11 mouse cellular contexts compared by ENCODE assay signal in the genomic region with DNA sequence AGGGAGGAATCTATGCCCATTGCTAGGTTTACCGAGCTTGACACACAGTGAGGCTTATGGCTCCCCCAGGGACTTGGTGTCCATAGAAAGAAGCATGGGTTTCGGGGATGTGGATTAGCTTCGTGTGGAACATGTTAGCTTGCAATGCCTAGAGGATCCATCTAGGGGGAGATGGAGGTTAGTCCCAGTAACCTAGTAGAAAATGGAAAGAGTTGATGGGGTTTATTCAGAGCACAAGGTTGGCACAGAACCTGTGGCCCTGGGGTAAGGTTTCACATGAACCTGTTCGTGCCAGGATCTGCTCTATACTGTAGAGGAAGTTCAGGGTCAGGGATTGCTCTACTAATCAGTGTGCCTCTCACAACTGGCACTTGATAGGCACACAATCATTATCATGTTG. TPM values are rescaled to one million over a fixed set of nuclear protein-coding genes. Genes with fewer than 3 reads are reported as not detected.
A peak's percentile ranks its signal among the peaks of the same experiment; 100 is the strongest.
DNase-seq lines count a peak whose midpoint lies in the region; ATAC-seq and TF ChIP-seq lines count a peak whose summit lies in the region.
"Had no signal": no experiment of that assay in that cellular context is flagged by ENCODE, and none has a peak within 500 bp of the region (broad histone marks: within the 10 kb centered on the region; RNA-seq: fewer than 3 reads in every experiment).

No protein-coding gene starts in this region.

- DNase-seq in hindbrain, embryonic 11.5 days (ENCODE audit: low spot score) = peak; percentile 20
- DNase-seq in midbrain, embryonic 14.5 days = peak; percentile 40
- DNase-seq in NIH3T3 (ENCODE audit: low read depth) = peak; percentile 58
- no peak for DNase-seq in cerebellum, adult 9-10 months
- DNase-seq in forebrain, embryonic 11.5 days (ENCODE audit: low spot score) = no peak
- DNase-seq: gastrocnemius, postnatal 10 days; kidney, adult 11 months had no signal

- no peak overlapping the region for H3K4me2 ChIP-seq in hindbrain, embryonic 11.5 days (replicated peaks; ENCODE audit: low read depth, low read length)
- no peak overlapping the region for H3K4me2 ChIP-seq in hindbrain, embryonic 16.5 days (ENCODE audit: low read length)
- H3K4me2 ChIP-seq in midbrain, embryonic 14.5 days (ENCODE audit: low read length) = no peak overlapping the region
- no peak overlapping the region for H3K4me2 ChIP-seq in midbrain, embryonic 16.5 days (ENCODE audit: low read length)
- H3K4me2 ChIP-seq in forebrain, embryonic 11.5 days (ENCODE audit: low read depth, low read length, severe bottlenecking) = no peak overlapping the region
- H3K4me2 ChIP-seq: limb, embryonic 13.5 days had no signal

- H3K9ac ChIP-seq in hindbrain, embryonic 11.5 days (ENCODE audit: low read depth, low read length) = no peak overlapping the region
- H3K9ac ChIP-seq in hindbrain, embryonic 16.5 days (ENCODE audit: low read depth, low read length) = no peak overlapping the region
- H3K9ac ChIP-seq in midbrain, embryonic 14.5 days (replicated peaks; ENCODE audit: low read length) = no peak overlapping the region
- no peak overlapping the region for H3K9ac ChIP-seq in midbrain, embryonic 16.5 days (ENCODE audit: low read depth, low read length)
- no peak overlapping the region for H3K9ac ChIP-seq in forebrain, embryonic 11.5 days (ENCODE audit: low read length)
- H3K9ac ChIP-seq: limb, embryonic 13.5 days had no signal

- no peak for TF ChIP-seq POLR2A in small intestine, adult 2 months (IDR thresholded peaks at IDR 0.05; ENCODE audit: low read depth, low read length)

- WGBS in hindbrain, embryonic 11.5 days = 36% methylated on average over 4 of the region's 4 CpGs
- 22% methylated on average over 4 of the region's 4 CpGs for WGBS in hindbrain, embryonic 16.5 days
- 28% methylated on average over 4 of the region's 4 CpGs for WGBS in midbrain, embryonic 14.5 days
- WGBS in midbrain, embryonic 16.5 days = 21% methylated on average over 4 of the region's 4 CpGs
- 53% methylated on average over 4 of the region's 4 CpGs for WGBS in small intestine, adult 2 months
- 29% methylated on average over 4 of the region's 4 CpGs for WGBS in forebrain, embryonic 11.5 days

- H3K4me1 ChIP-seq in hindbrain, embryonic 11.5 days (replicated peaks; ENCODE audit: control insufficient read depth, insufficient read depth, low read length) = 0 out of 2 replicates have a peak, but pooled peaks cover 2% of the 10 kb centered on the region
- peaks cover 12% of the 10 kb centered on the region for H3K4me1 ChIP-seq in hindbrain, embryonic 16.5 days (ENCODE audit: control insufficient read depth, insufficient read depth, low read depth, low read length)
- 0 out of 2 replicates have a peak, but pooled peaks cover 9% of the 10 kb centered on the region for H3K4me1 ChIP-seq in midbrain, embryonic 14.5 days (ENCODE audit: control insufficient read depth, insufficient read depth, low read length)
- peaks cover 18% of the 10 kb centered on the region for H3K4me1 ChIP-seq in midbrain, embryonic 16.5 days (ENCODE audit: control insufficient read depth, insufficient read depth, low read length)
- H3K4me1 ChIP-seq in small intestine, adult 2 months (ENCODE audit: control insufficient read depth, insufficient read depth, insufficient read length, low read length) = peaks cover 21% of the 10 kb centered on the region; the same call in 1 of the 2 replicates
- no peaks in the 10 kb centered on the region; the same call in 1 of the 2 replicates for H3K4me1 ChIP-seq in forebrain, embryonic 11.5 days (replicated peaks; ENCODE audit: control insufficient read depth, insufficient read depth, low read length)

- ATAC-seq in hindbrain, embryonic 11.5 days (ENCODE audit: low FRiP score) = no peak
- no peak for ATAC-seq in hindbrain, embryonic 16.5 days
- ATAC-seq in midbrain, embryonic 14.5 days (ENCODE audit: low FRiP score, low TSS enrichment) = no peak
- ATAC-seq in midbrain, embryonic 16.5 days = no peak
- ATAC-seq in forebrain, embryonic 11.5 days (replicated peaks; ENCODE audit: low FRiP score) = no peak

- H3K36me3 ChIP-seq in hindbrain, embryonic 11.5 days (ENCODE audit: control insufficient read depth, insufficient read depth, low read length) = no peaks in the 10 kb centered on the region
- no peaks in the 10 kb centered on the region for H3K36me3 ChIP-seq in hindbrain, embryonic 16.5 days (ENCODE audit: control insufficient read depth, insufficient read depth, low read length)
- no peaks in the 10 kb centered on the region for H3K36me3 ChIP-seq in midbrain, embryonic 14.5 days (ENCODE audit: control insufficient read depth, insufficient read depth, low read length)
- no peaks in the 10 kb centered on the region for H3K36me3 ChIP-seq in midbrain, embryonic 16.5 days (ENCODE audit: control insufficient read depth, insufficient read depth, low read length)
- no peaks in the 10 kb centered on the region for H3K36me3 ChIP-seq in small intestine, adult 2 months (ENCODE audit: control insufficient read depth, insufficient read depth, low read length)
- no peaks in the 10 kb centered on the region for H3K36me3 ChIP-seq in forebrain, embryonic 11.5 days (ENCODE audit: control insufficient read depth, insufficient read depth, low read length)
- H3K36me3 ChIP-seq: limb, embryonic 13.5 days had no signal

- H3K4me3 ChIP-seq in hindbrain, embryonic 11.5 days (ENCODE audit: low read depth, low read length) = no peak overlapping the region
- H3K4me3 ChIP-seq in hindbrain, embryonic 16.5 days (ENCODE audit: low read length) = no peak overlapping the region
- no peak overlapping the region for H3K4me3 ChIP-seq in midbrain, embryonic 14.5 days (replicated peaks; ENCODE audit: low read depth, low read length)
- H3K4me3 ChIP-seq in midbrain, embryonic 16.5 days (ENCODE audit: low read depth, low read length) = no peak overlapping the region
- no peak overlapping the region for H3K4me3 ChIP-seq in small intestine, adult 2 months (ENCODE audit: low read depth, low read length)
- H3K4me3 ChIP-seq in forebrain, embryonic 11.5 days (ENCODE audit: low read depth, low read length) = no peak overlapping the region
- H3K4me3 ChIP-seq: limb, embryonic 13.5 days had no signal

- peaks cover 3% of the 10 kb centered on the region; the same call in 1 of the 2 replicates for H3K27me3 ChIP-seq in hindbrain, embryonic 11.5 days (ENCODE audit: control insufficient read depth, insufficient read depth, low read length)
- no peaks in the 10 kb centered on the region for H3K27me3 ChIP-seq in hindbrain, embryonic 16.5 days (replicated peaks; ENCODE audit: control insufficient read depth, insufficient read depth, low read length)
- H3K27me3 ChIP-seq in midbrain, embryonic 14.5 days (ENCODE audit: control insufficient read depth, insufficient read depth, low read length) = no peaks in the 10 kb centered on the region
- H3K27me3 ChIP-seq in midbrain, embryonic 16.5 days (ENCODE audit: control insufficient read depth, insufficient read depth, low read depth, low read length) = 0 out of 2 replicates have a peak, but pooled peaks cover 2% of the 10 kb centered on the region
- H3K27me3 ChIP-seq in small intestine, adult 2 months (ENCODE audit: control insufficient read depth, insufficient read depth, low read length) = no peaks in the 10 kb centered on the region
- H3K27me3 ChIP-seq in forebrain, embryonic 11.5 days (ENCODE audit: control insufficient read depth, insufficient read depth, low read length) = no peaks in the 10 kb centered on the region

- TF ChIP-seq CTCF in small intestine, adult 2 months (IDR thresholded peaks at IDR 0.05; ENCODE audit: extremely low read depth, insufficient read length, insufficient replicate concordance, low read depth, low read length) = peak; percentile 24; the same call in 1 of the 2 replicates

- no peaks in the 10 kb centered on the region for H3K9me3 ChIP-seq in hindbrain, embryonic 11.5 days (ENCODE audit: control insufficient read depth, low read length)
- H3K9me3 ChIP-seq in hindbrain, embryonic 16.5 days (ENCODE audit: control insufficient read depth, low read length) = no peaks in the 10 kb centered on the region
- no peaks in the 10 kb centered on the region for H3K9me3 ChIP-seq in midbrain, embryonic 14.5 days (ENCODE audit: control insufficient read depth, low read length)
- no peaks in the 10 kb centered on the region for H3K9me3 ChIP-seq in midbrain, embryonic 16.5 days (replicated peaks; ENCODE audit: control insufficient read depth, low read length, poor library complexity, severe bottlenecking)
- H3K9me3 ChIP-seq in forebrain, embryonic 11.5 days (ENCODE audit: control insufficient read depth, low read length) = no peaks in the 10 kb centered on the region
- H3K9me3 ChIP-seq: limb, embryonic 13.5 days had no signal

- no peak overlapping the region for H3K27ac ChIP-seq in hindbrain, embryonic 11.5 days (ENCODE audit: low read depth, low read length)
- no peak overlapping the region for H3K27ac ChIP-seq in hindbrain, embryonic 16.5 days (ENCODE audit: low read depth, low read length)
- no peak overlapping the region for H3K27ac ChIP-seq in midbrain, embryonic 14.5 days (replicated peaks; ENCODE audit: low read depth, low read length)
- H3K27ac ChIP-seq in midbrain, embryonic 16.5 days (ENCODE audit: low read length) = no peak overlapping the region
- H3K27ac ChIP-seq in small intestine, adult 2 months (ENCODE audit: insufficient read depth, low read depth, low read length) = no peak overlapping the region
- H3K27ac ChIP-seq in forebrain, embryonic 11.5 days (ENCODE audit: low read depth, low read length) = no peak overlapping the region
- H3K27ac ChIP-seq: limb, embryonic 13.5 days had no signal

RNA-seq across cellular contexts. Expression of gene Fos, which starts 9.5 kb away (rescaled TPM):
- 1.4 and 1.6 TPM in 2 replicates for polyA plus RNA-seq in hindbrain, embryonic 11.5 days (2014; fragmentation: Nextera tagmentation; extraction: Ambion mirVana)
- polyA plus RNA-seq in hindbrain, embryonic 16.5 days (2015; fragmentation: Nextera tagmentation; extraction: Ambion mirVana) = 3.9 and 4.3 TPM in 2 replicates
- polyA plus RNA-seq in midbrain, embryonic 14.5 days (2014; fragmentation: Nextera tagmentation; extraction: Ambion mirVana) = 1.1 and 1.2 TPM in 2 replicates
- 1.8 TPM in 2 replicates for polyA plus RNA-seq in midbrain, embryonic 16.5 days (2015; fragmentation: Nextera tagmentation; extraction: Ambion mirVana)
- 103 and 283 TPM in 2 replicates for polyA plus RNA-seq in small intestine, adult 2 months (2012; rRNA removed)
- polyA plus RNA-seq in forebrain, embryonic 11.5 days (2014; fragmentation: Nextera tagmentation; extraction: Ambion mirVana) = 0.57 and 1.1 TPM in 2 replicates

Comparison
In these comparisons a context has a peak if more than half of its experiments do, and no peak if none do; other contexts are left out.
1. DNase-seq: peak in hindbrain, embryonic 11.5 days (single experiment), midbrain, embryonic 14.5 days (single experiment) and NIH3T3 (single experiment); none in cerebellum, adult 9-10 months (single experiment) and forebrain, embryonic 11.5 days (single experiment).
2. RNA of gene Fos, which starts 9.5 kb away (polyA plus RNA-seq): 103 to 283 TPM in small intestine, adult 2 months; 3.9 to 4.3 TPM in hindbrain, embryonic 16.5 days, 1.8 TPM in midbrain, embryonic 16.5 days, 1.4 to 1.6 TPM in hindbrain, embryonic 11.5 days, 1.1 to 1.2 TPM in midbrain, embryonic 14.5 days and 0.57 to 1.1 TPM in forebrain, embryonic 11.5 days; every median in the first group is over 10 times any median in the second.